Mouse (Mus musculus): ENCODE data around the gene Schip1. TPM values are rescaled to one million over a fixed set of nuclear protein-coding genes. Genes with fewer than 3 reads are reported as not detected.

Gene Schip1
- polyA plus RNA-seq, 1 experiment from 2014 or later = 188 TPM

DNA sequence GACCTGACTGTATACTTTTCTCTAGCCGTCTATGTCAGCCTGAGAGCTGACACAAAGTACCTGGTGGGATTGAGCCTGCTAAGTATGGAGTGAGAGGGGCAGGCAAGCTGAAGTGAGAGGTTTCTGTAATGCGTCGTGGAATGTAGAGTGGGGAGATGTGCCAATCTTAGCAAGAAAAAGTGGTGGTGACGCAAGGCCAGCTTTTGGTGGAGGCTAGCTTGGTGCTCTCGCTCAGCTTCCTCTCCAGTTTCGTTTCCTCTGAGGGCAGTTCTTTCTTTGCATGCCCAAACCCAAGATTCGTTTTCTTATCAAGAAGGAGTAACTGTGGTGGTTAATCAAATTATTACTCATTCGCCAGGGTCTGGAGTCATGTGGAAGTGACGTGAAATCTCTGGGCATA, 492.3 kb downstream of the Schip1 start:
- ATAC-seq (ENCODE audit: low read depth) = no peak
- H3K27ac ChIP-seq (ENCODE audit: low read depth, low read length) = no peak overlapping the region
- H3K36me3 ChIP-seq (ENCODE audit: control insufficient read depth, insufficient read depth, low read length) = no peaks in the 10 kb centered on the region
- no peak overlapping the region for H3K9ac ChIP-seq (replicated peaks; ENCODE audit: low read depth, low read length)
- no peak overlapping the region for H3K4me3 ChIP-seq (ENCODE audit: low read depth, low read length)
- H3K4me2 ChIP-seq (ENCODE audit: low read depth, low read length) = no peak overlapping the region
- H3K4me1 ChIP-seq (ENCODE audit: control insufficient read depth, insufficient read depth, low read length) = no peaks in the 10 kb centered on the region
- H3K27me3 ChIP-seq (ENCODE audit: control insufficient read depth, insufficient read depth, low read length) = no peaks in the 10 kb centered on the region
- no peaks in the 10 kb centered on the region for H3K9me3 ChIP-seq (ENCODE audit: control insufficient read depth, low read length)
- WGBS = 92% methylated on average over 9 of the region's 9 CpGs

DNA sequence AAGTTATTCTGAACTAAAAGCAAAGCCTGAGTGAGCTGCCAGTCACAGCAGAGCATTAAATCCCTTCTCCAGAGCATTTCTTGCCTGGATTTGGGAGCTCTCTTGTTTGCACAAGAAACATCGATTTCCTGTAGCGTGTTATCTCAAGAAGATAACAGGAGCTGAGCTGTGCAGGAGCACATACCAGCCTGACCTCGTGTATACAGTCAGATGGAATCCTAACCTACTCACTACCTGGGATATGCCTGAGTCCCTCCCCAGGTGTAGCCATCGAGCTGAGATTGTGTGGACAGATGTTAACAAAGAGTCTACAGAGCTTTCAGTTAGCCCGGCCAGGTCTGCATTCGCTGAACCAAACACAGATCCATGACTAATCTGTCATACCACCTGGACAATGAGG, 494.1 kb downstream of the Schip1 start:
- Histone ChIP-seq H3K4me3 (ENCODE audit: low read depth, low read length) (no peak overlapping the region), H3K36me3 (ENCODE audit: control insufficient read depth, insufficient read depth, low read length) (no peaks in the 10 kb centered on the region), H3K4me1 (ENCODE audit: control insufficient read depth, insufficient read depth, low read length) (0 out of 2 replicates have a peak, but pooled peaks cover 3% of the 10 kb centered on the region), H3K27me3 (ENCODE audit: control insufficient read depth, insufficient read depth, low read length) (no peaks in the 10 kb centered on the region), H3K4me2 (ENCODE audit: low read depth, low read length) (no peak overlapping the region), H3K9ac (replicated peaks; ENCODE audit: low read depth, low read length) (no peak overlapping the region), H3K27ac (ENCODE audit: low read depth, low read length) (no peak overlapping the region), H3K9me3 (ENCODE audit: control insufficient read depth, low read length) (no peaks in the 10 kb centered on the region)
- WGBS = 85% methylated on average over 6 of the region's 6 CpGs
- ATAC-seq (ENCODE audit: low read depth) = no peak

DNA sequence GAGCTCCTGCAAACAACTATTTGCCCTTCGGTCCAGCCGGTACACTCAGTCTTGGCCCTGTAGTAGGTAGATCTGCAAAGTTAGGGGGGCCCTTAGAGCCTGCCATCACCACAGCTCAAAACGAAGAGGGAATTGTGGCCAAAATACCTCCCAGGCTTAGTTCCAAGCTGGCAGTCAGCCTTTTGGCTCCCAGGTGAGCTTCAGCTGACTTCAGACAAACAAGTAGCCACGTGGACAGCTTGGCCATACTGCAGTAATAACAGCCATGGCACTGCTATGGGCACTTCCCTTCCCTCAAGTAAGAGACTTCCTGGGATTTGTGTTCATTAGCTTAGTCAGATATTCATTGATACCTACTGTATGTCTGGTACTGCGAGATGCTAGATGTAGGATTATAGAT, 495.5 kb downstream of the Schip1 start:
- WGBS = 83% methylated on average over 5 of the region's 5 CpGs

DNA sequence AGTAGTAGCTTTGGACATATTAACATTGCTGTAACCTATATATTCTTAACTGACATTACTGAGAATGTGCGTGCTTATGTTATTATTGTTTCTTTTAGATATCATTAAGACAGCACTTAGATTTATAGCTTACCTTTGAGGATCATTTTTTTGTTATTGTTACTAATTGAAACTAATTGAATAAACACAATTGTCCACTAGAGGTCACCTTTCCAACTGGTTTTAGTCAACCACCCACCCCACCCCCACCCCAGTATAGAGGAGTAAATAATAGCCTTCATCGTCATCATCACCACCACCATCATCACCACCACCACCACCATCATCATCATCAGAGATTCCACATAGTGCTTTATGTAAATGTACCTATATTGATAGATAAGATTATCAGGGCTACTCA, 498.2 kb downstream of the Schip1 start:
- H3K36me3 ChIP-seq (ENCODE audit: control insufficient read depth, insufficient read depth, low read length) = no peaks in the 10 kb centered on the region
- ATAC-seq (ENCODE audit: low read depth) = no peak
- no peak overlapping the region for H3K27ac ChIP-seq (ENCODE audit: low read depth, low read length)
- H3K9me3 ChIP-seq (ENCODE audit: control insufficient read depth, low read length) = no peaks in the 10 kb centered on the region
- H3K27me3 ChIP-seq (ENCODE audit: control insufficient read depth, insufficient read depth, low read length) = no peaks in the 10 kb centered on the region
- H3K9ac ChIP-seq (replicated peaks; ENCODE audit: low read depth, low read length) = no peak overlapping the region
- peaks cover 11% of the 10 kb centered on the region; the same call in 1 of the 2 replicates for H3K4me1 ChIP-seq (ENCODE audit: control insufficient read depth, insufficient read depth, low read length)
- WGBS = 79% methylated on average over 2 of the region's 2 CpGs
- no peak overlapping the region for H3K4me2 ChIP-seq (ENCODE audit: low read depth, low read length)
- H3K4me3 ChIP-seq (ENCODE audit: low read depth, low read length) = no peak overlapping the region

More for the DNA sequence above, 495.5 kb downstream of the Schip1 start:
- no peak overlapping the region for H3K4me3 ChIP-seq (ENCODE audit: low read depth, low read length)
- no peaks in the 10 kb centered on the region for H3K27me3 ChIP-seq (ENCODE audit: control insufficient read depth, insufficient read depth, low read length)
- H3K4me2 ChIP-seq (ENCODE audit: low read depth, low read length) = no peak overlapping the region
- no peaks in the 10 kb centered on the region for H3K36me3 ChIP-seq (ENCODE audit: control insufficient read depth, insufficient read depth, low read length)
- H3K27ac ChIP-seq (ENCODE audit: low read depth, low read length) = no peak overlapping the region
- peaks cover 4% of the 10 kb centered on the region; the same call in 1 of the 2 replicates for H3K4me1 ChIP-seq (ENCODE audit: control insufficient read depth, insufficient read depth, low read length)
- ATAC-seq (ENCODE audit: low read depth) = no peak
- no peak overlapping the region for H3K9ac ChIP-seq (replicated peaks; ENCODE audit: low read depth, low read length)
- no peaks in the 10 kb centered on the region for H3K9me3 ChIP-seq (ENCODE audit: control insufficient read depth, low read length)

DNA sequence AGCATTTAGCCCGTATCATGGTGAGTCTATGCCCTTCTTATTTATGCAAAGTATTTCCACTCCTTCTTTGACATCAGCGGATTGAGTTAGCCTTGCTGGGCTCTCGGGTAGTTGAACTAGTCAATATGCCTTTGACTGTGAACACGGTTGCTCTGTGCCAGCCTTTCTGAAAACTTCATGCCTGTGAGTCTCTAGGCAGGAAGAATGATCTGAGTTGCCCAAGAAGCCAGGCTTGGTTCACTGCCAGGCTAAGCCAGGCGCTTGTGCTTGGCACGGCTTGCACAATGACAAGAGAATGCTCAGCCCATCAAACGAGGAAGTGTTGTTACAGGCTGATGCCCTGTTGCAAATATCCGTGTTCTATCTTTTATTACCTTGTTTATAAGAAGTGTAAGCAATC, 499.3 kb downstream of the Schip1 start:
- no peak overlapping the region for H3K4me3 ChIP-seq (ENCODE audit: low read depth, low read length)
- H3K4me1 ChIP-seq (ENCODE audit: control insufficient read depth, insufficient read depth, low read length) = peaks cover 11% of the 10 kb centered on the region; the same call in 1 of the 2 replicates
- no peaks in the 10 kb centered on the region for H3K9me3 ChIP-seq (ENCODE audit: control insufficient read depth, low read length)
- H3K4me2 ChIP-seq (ENCODE audit: low read depth, low read length) = no peak overlapping the region
- no peaks in the 10 kb centered on the region for H3K27me3 ChIP-seq (ENCODE audit: control insufficient read depth, insufficient read depth, low read length)
- peak; percentile 69; the same call in 1 of the 2 replicates for ATAC-seq (ENCODE audit: low read depth)
- H3K27ac ChIP-seq (ENCODE audit: low read depth, low read length) = no peak overlapping the region
- WGBS = 50% methylated on average over 8 of the region's 8 CpGs
- no peak overlapping the region for H3K9ac ChIP-seq (replicated peaks; ENCODE audit: low read depth, low read length)
- no peaks in the 10 kb centered on the region for H3K36me3 ChIP-seq (ENCODE audit: control insufficient read depth, insufficient read depth, low read length)

DNA sequence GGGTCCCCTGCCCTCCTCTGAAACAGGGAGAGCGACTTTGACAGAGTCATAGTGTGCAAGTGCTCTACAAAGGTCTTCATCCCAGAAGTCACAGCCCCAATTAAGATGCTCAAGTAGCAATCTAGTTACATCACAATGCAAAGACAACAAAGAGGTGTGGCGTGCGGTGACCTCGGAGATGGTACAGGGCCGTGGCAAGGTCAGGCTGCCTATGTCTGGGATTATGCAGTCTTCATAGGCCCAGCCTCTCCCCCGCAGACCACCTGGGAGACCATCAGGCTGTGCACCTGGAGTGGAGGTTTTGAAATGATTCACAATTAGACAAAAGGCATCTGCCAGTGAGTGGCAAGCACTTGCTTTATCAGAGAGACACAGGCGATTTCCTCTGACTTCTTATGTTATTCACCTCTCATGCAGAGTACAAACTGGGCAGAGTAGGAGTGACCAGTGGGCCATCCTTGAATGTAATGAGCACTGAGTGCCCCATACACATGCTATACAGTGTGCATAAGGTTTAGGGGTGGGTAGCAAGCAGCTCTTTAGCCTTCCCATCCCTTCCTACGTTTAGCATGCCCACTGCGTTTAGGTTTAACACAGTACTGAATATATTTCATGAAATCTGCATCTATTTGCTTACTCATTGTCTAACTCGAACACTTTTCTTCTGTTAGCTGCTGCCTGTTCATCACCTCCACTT, 500.5 kb downstream of the Schip1 start:
- ATAC-seq (ENCODE audit: low read depth) = no peak
- Histone ChIP-seq H3K4me3 (ENCODE audit: low read depth, low read length) (no peak overlapping the region), H3K9ac (replicated peaks; ENCODE audit: low read depth, low read length) (no peak overlapping the region), H3K27ac (ENCODE audit: low read depth, low read length) (no peak overlapping the region), H3K4me1 (ENCODE audit: control insufficient read depth, insufficient read depth, low read length) (peaks cover 11% of the 10 kb centered on the region; the same call in 1 of the 2 replicates), H3K36me3 (ENCODE audit: control insufficient read depth, insufficient read depth, low read length) (no peaks in the 10 kb centered on the region), H3K9me3 (ENCODE audit: control insufficient read depth, low read length) (no peaks in the 10 kb centered on the region), H3K27me3 (ENCODE audit: control insufficient read depth, insufficient read depth, low read length) (no peaks in the 10 kb centered on the region), H3K4me2 (ENCODE audit: low read depth, low read length) (no peak overlapping the region)
- 59% methylated on average over 10 of the region's 10 CpGs for WGBS

DNA sequence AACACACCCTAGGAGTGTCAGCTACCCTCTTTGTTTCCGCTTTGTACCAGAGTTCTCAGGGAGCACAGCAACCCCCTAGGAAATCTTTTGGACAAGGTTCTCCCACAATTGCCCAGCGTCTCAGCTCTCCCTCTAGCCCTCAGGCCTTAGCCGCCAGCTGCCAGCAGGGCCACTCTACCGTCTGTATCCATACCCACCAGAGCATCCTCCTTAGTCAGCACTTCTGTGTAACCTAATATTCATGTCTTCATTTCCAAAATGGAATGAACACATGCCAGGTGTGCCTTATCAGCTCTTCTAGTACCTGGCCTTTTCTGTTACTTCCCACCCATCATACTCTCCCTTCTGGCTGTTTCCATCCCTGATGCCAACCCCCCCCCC, 501.1 kb downstream of the Schip1 start:
- Histone ChIP-seq H3K9ac (replicated peaks; ENCODE audit: low read depth, low read length) (no peak overlapping the region), H3K4me3 (ENCODE audit: low read depth, low read length) (no peak overlapping the region), H3K4me2 (ENCODE audit: low read depth, low read length) (no peak overlapping the region), H3K9me3 (ENCODE audit: control insufficient read depth, low read length) (no peaks in the 10 kb centered on the region), H3K4me1 (ENCODE audit: control insufficient read depth, insufficient read depth, low read length) (peaks cover 11% of the 10 kb centered on the region; the same call in 1 of the 2 replicates), H3K27ac (ENCODE audit: low read depth, low read length) (no peak overlapping the region), H3K27me3 (ENCODE audit: control insufficient read depth, insufficient read depth, low read length) (no peaks in the 10 kb centered on the region), H3K36me3 (ENCODE audit: control insufficient read depth, insufficient read depth, low read length) (no peaks in the 10 kb centered on the region)
- no peak; the same call in 1 of the 2 replicates for ATAC-seq (ENCODE audit: low read depth)
- 44% methylated on average over 4 of the region's 4 CpGs for WGBS

DNA sequence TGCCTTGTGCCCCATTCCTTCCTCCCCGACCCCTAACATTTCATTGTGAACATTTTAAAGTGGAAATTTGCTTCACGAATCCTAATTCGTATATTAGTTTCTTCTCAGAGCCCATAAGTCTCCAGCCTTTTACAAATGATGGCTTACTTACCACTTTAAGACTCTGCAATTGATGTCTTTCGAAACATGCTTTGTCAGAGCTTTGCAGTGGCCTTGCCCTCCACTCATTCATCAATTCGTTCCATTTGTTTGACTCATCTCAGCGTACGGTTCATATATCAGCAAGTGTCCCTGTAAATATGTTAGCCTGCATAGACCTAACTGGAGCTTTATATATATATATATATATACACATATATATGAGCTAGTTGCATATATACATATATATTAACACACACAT, 503.0 kb downstream of the Schip1 start:
- Histone ChIP-seq H3K4me1 (ENCODE audit: control insufficient read depth, insufficient read depth, low read length) (peaks cover 11% of the 10 kb centered on the region; the same call in 1 of the 2 replicates), H3K4me2 (ENCODE audit: low read depth, low read length) (no peak overlapping the region), H3K4me3 (ENCODE audit: low read depth, low read length) (no peak overlapping the region), H3K27me3 (ENCODE audit: control insufficient read depth, insufficient read depth, low read length) (no peaks in the 10 kb centered on the region), H3K36me3 (ENCODE audit: control insufficient read depth, insufficient read depth, low read length) (no peaks in the 10 kb centered on the region), H3K27ac (ENCODE audit: low read depth, low read length) (no peak overlapping the region), H3K9ac (replicated peaks; ENCODE audit: low read depth, low read length) (no peak overlapping the region), H3K9me3 (ENCODE audit: control insufficient read depth, low read length) (no peaks in the 10 kb centered on the region)
- WGBS = 73% methylated on average over 7 of the region's 7 CpGs
- ATAC-seq (ENCODE audit: low read depth) = no peak

DNA sequence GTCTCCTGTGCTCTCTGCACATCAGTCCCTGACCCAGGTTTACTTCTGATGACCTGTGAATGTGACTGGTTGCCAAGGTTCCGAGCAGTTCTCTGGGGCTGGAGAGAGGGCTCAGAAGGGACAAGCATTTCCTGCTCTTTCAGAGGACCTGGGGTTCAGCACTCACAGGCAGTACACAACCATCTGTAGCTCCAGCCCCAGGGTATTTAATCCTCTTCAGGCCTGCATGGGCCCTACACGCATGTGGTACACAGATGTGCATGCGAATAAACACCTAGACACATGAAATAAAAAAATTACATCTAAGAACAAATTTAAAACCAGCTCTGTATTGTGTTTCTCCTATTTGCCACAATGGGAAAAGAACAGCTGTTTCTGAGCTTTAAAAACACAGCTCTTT, 503.5 kb downstream of the Schip1 start:
- H3K4me2 ChIP-seq (ENCODE audit: low read depth, low read length) = no peak overlapping the region
- no peaks in the 10 kb centered on the region for H3K27me3 ChIP-seq (ENCODE audit: control insufficient read depth, insufficient read depth, low read length)
- no peaks in the 10 kb centered on the region for H3K36me3 ChIP-seq (ENCODE audit: control insufficient read depth, insufficient read depth, low read length)
- no peak for ATAC-seq (ENCODE audit: low read depth)
- H3K4me1 ChIP-seq (ENCODE audit: control insufficient read depth, insufficient read depth, low read length) = peaks cover 11% of the 10 kb centered on the region; the same call in 1 of the 2 replicates
- no peaks in the 10 kb centered on the region for H3K9me3 ChIP-seq (ENCODE audit: control insufficient read depth, low read length)
- WGBS = 83% methylated on average over 3 of the region's 3 CpGs
- H3K9ac ChIP-seq (replicated peaks; ENCODE audit: low read depth, low read length) = no peak overlapping the region
- no peak overlapping the region for H3K27ac ChIP-seq (ENCODE audit: low read depth, low read length)
- H3K4me3 ChIP-seq (ENCODE audit: low read depth, low read length) = no peak overlapping the region
